ENCODE assay signal across 8 mouse cellular contexts in the genomic region with DNA sequence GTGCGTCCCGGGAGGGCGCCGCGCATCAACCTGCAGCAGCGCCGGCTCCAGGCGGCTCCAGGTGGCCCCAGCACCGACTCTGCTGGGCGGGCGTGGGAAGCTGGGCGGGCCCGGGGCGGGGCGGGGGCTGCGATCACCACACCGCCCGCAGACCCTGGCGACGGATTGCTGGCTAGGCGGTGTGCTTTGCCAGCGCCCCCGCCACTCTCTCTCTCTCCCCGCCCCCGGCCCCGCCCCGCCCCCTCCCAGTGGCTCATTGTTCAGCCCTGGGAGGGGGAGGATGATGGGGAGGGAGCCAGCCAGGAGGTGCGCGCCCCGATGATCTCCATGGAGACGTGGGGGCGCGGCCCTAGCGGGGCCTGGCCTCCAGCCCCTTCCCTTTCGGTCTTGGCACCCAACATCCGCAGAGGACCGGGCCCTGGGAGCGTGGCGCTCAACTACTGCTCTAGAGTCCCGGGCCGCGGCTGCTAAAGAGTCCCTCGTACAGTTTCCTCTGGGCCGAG. TPM values are rescaled to one million over a fixed set of nuclear protein-coding genes. Genes with fewer than 3 reads are reported as not detected.
DNase-seq lines count a peak whose midpoint lies in the region; ATAC-seq lines count a peak whose summit lies in the region.

No protein-coding gene starts in this region.

- H3K36me3 ChIP-seq in hindbrain, embryonic 10.5 days, result peaks cover 34% of the 10 kb centered on the region
- peaks cover 13% of the 10 kb centered on the region; the same call in 1 of the 2 replicates for H3K36me3 ChIP-seq in limb, embryonic 12.5 days
- peaks cover 23% of the 10 kb centered on the region for H3K36me3 ChIP-seq in midbrain, embryonic 11.5 days (ENCODE audit: control insufficient read depth, insufficient read depth, low read length)

- peaks cover 70% of the 10 kb centered on the region for H3K27me3 ChIP-seq in hindbrain, embryonic 10.5 days (ENCODE audit: insufficient read depth, poor library complexity, severe bottlenecking)
- H3K27me3 ChIP-seq in limb, embryonic 12.5 days, result peaks cover 56% of the 10 kb centered on the region
- H3K27me3 ChIP-seq in midbrain, embryonic 11.5 days (ENCODE audit: control insufficient read depth, insufficient read depth, low read length), result peaks cover 12% of the 10 kb centered on the region

- peak overlapping the region; percentile 91 for H3K4me2 ChIP-seq in limb, embryonic 12.5 days
- peak overlapping the region; percentile 91 for H3K4me2 ChIP-seq in midbrain, embryonic 11.5 days

- peaks cover 59% of the 10 kb centered on the region for H3K4me1 ChIP-seq in hindbrain, embryonic 10.5 days (replicated peaks)
- peaks cover 29% of the 10 kb centered on the region for H3K4me1 ChIP-seq in limb, embryonic 12.5 days (replicated peaks)
- H3K4me1 ChIP-seq in midbrain, embryonic 11.5 days (ENCODE audit: control insufficient read depth, insufficient read depth, low read length), result peaks cover 15% of the 10 kb centered on the region

- H3K9me3 ChIP-seq in hindbrain, embryonic 10.5 days, result peaks cover 27% of the 10 kb centered on the region
- H3K9me3 ChIP-seq in limb, embryonic 12.5 days, result peaks cover 15% of the 10 kb centered on the region
- peaks cover 24% of the 10 kb centered on the region for H3K9me3 ChIP-seq in midbrain, embryonic 11.5 days (ENCODE audit: control insufficient read depth, low read length)

- WGBS in hindbrain, embryonic 10.5 days, result under 1% methylated on average over 44 of the region's 44 CpGs
- WGBS in limb, embryonic 12.5 days, result under 1% methylated on average over 31 of the region's 44 CpGs
- under 1% methylated on average over 40 of the region's 44 CpGs for WGBS in midbrain, embryonic 11.5 days

- peak; percentile 57 for ATAC-seq in limb, embryonic 12.5 days (ENCODE audit: insufficient number of reproducible peaks, insufficient read depth, low FRiP score, low TSS enrichment, low read depth)
- peak; percentile 86 for ATAC-seq in midbrain, embryonic 11.5 days (ENCODE audit: low FRiP score)

- DNase-seq in adrenal gland, adult (ENCODE audit: inconsistent age in 2 of 2, low spot score in 1 of 2), result peak; percentile 50 to 71
- DNase-seq in adrenal gland, postnatal 4 days (ENCODE audit: low spot score in 2 of 2), result no peak
- DNase-seq in embryo, embryonic 10 days (ENCODE audit: low spot score), result peak; percentile 87
- DNase-seq in hindbrain, embryonic 10.5 days (ENCODE audit: low spot score), result peak; percentile 88
- DNase-seq in midbrain, embryonic 11.5 days (ENCODE audit: low spot score, missing footprints), result peak; percentile 97
- DNase-seq in thymus, adult 18-20 months, result peak; percentile 51 to 62
- DNase-seq in MN1 (ENCODE audit: low spot score), result no peak

- H3K9ac ChIP-seq in limb, embryonic 12.5 days (replicated peaks), result peak overlapping the region; percentile 63
- peak overlapping the region; percentile 69 for H3K9ac ChIP-seq in midbrain, embryonic 11.5 days (ENCODE audit: low read length)

- H3K27ac ChIP-seq in hindbrain, embryonic 10.5 days, result peak overlapping the region; percentile 92
- peak overlapping the region; percentile 56; the same call in 1 of the 2 replicates for H3K27ac ChIP-seq in limb, embryonic 12.5 days
- H3K27ac ChIP-seq in midbrain, embryonic 11.5 days (ENCODE audit: low read depth, low read length), result peak overlapping the region; percentile 48; the same call in 1 of the 2 replicates

- peak overlapping the region; percentile 74 for H3K4me3 ChIP-seq in hindbrain, embryonic 10.5 days
- peak overlapping the region; percentile 63 for H3K4me3 ChIP-seq in limb, embryonic 12.5 days (replicated peaks)
- H3K4me3 ChIP-seq in midbrain, embryonic 11.5 days (ENCODE audit: low read depth, low read length), result peak overlapping the region; percentile 63

RNA-seq across cellular contexts. Expression of gene Celsr1, which starts 0.5 kb away (rescaled TPM):
- 10 to 100 TPM; 11.0 to 14.8 TPM for total RNA-seq in adrenal gland, postnatal 4 days (2021)
- polyA plus RNA-seq in hindbrain, embryonic 10.5 days (2016; fragmentation: Nextera tagmentation; extraction: Ambion mirVana), result 3.4 and 3.6 TPM in 2 replicates
- polyA plus RNA-seq in limb, embryonic 12.5 days (2016; fragmentation: Nextera tagmentation; extraction: Ambion mirVana), result 1.9 TPM in 2 replicates
- polyA plus RNA-seq in midbrain, embryonic 11.5 days (2014; fragmentation: Nextera tagmentation; extraction: Ambion mirVana), result 4.1 and 4.9 TPM in 2 replicates

RNA-seq across cellular contexts. Expression of gene Gramd4, which starts 23.4 kb away (rescaled TPM):
- 10 to 100 TPM; 22.9 to 23.1 TPM for total RNA-seq in adrenal gland, postnatal 4 days (2021)
- polyA plus RNA-seq in hindbrain, embryonic 10.5 days (2016; fragmentation: Nextera tagmentation; extraction: Ambion mirVana), result 16.6 and 18.0 TPM in 2 replicates
- 19.2 and 20.0 TPM in 2 replicates for polyA plus RNA-seq in limb, embryonic 12.5 days (2016; fragmentation: Nextera tagmentation; extraction: Ambion mirVana)
- polyA plus RNA-seq in midbrain, embryonic 11.5 days (2014; fragmentation: Nextera tagmentation; extraction: Ambion mirVana), result 7.8 and 8.9 TPM in 2 replicates

Comparison
In these comparisons a context has a peak if more than half of its experiments do, and no peak if none do; other contexts are left out.
1. DNase-seq: peak in adrenal gland, adult (2 of 2), embryo, embryonic 10 days (single experiment), hindbrain, embryonic 10.5 days (single experiment), midbrain, embryonic 11.5 days (single experiment) and thymus, adult 18-20 months (2 of 2); none in adrenal gland, postnatal 4 days (0 of 2) and MN1 (single experiment).
2. Peak in every context shown above with its lines, with median percentiles within 50 percentile points of each other: H3K27ac ChIP-seq and H3K4me3 ChIP-seq.